Mouse (Mus musculus) E14TG2a.4 (cell line): ENCODE results near the gene Cd200.

Source experiments
- CTCF ChIP-seq: conservative IDR thresholded peaks from 2 replicates; pipeline ENCODE4 v1.5.1; 2014; ENCODE audit warnings: low read length
- POU5F1 ChIP-seq: IDR thresholded peaks from 2 replicates; pipeline ENCODE4 v1.6.1; 2014; ENCODE audit warnings: low read length, borderline replicate concordance

GRCm38 (mm10) chr16:45346367-45346766 lies 62.5 kb downstream of the Cd200 start:
- TF ChIP-seq CTCF (no peak), POU5F1 (no peak)
